Comparison of ENCODE assay signal across 11 mouse cellular contexts in genomic region chr15:88561058-88561730, GRCm38 (mm10). TPM values are rescaled to one million over a fixed set of nuclear protein-coding genes. Genes with fewer than 3 reads are reported as not detected.
DNase-seq lines count a peak whose midpoint lies in the region; ATAC-seq and TF ChIP-seq lines count a peak whose summit lies in the region.
"Had no signal": no experiment of that assay in that cellular context is flagged by ENCODE, and none has a peak within 500 bp of the region (broad histone marks: within the 10 kb centered on the region; RNA-seq: fewer than 3 reads in every experiment).

No protein-coding gene starts in this region.

- no peak overlapping the region for H3K27ac ChIP-seq in gastrocnemius, adult 2 months
- H3K27ac ChIP-seq in midbrain, embryonic 10.5 days (replicated peaks): no peak overlapping the region
- H3K27ac ChIP-seq in lung, postnatal 0 days (ENCODE audit: low read length): no peak overlapping the region

- H3K9me3 ChIP-seq in E14TG2a.4 (ENCODE audit: low read length): peaks cover 19% of the 10 kb centered on the region
- no peaks in the 10 kb centered on the region for H3K9me3 ChIP-seq in midbrain, embryonic 10.5 days (replicated peaks)
- no peaks in the 10 kb centered on the region for H3K9me3 ChIP-seq in lung, postnatal 0 days (ENCODE audit: low read length)

- H3K4me3 ChIP-seq in gastrocnemius, adult 2 months: no peak overlapping the region
- no peak overlapping the region for H3K4me3 ChIP-seq in E14TG2a.4 (replicated peaks; ENCODE audit: low read length)
- H3K4me3 ChIP-seq in midbrain, embryonic 10.5 days: peak overlapping the region; percentile 37
- H3K4me3 ChIP-seq in lung, postnatal 0 days (ENCODE audit: low read depth, low read length): no peak overlapping the region

- H3K4me2 ChIP-seq in lung, postnatal 0 days (replicated peaks; ENCODE audit: low read depth, low read length): no peak overlapping the region

- 8% methylated on average over 22 of the region's 22 CpGs for WGBS in midbrain, embryonic 10.5 days
- WGBS in lung, postnatal 0 days: 4% methylated on average over 22 of the region's 22 CpGs

- no peak for ATAC-seq in lung, postnatal 0 days

- no peaks in the 10 kb centered on the region for H3K36me3 ChIP-seq in E14TG2a.4 (ENCODE audit: insufficient read depth, low read length)
- H3K36me3 ChIP-seq in midbrain, embryonic 10.5 days: no peaks in the 10 kb centered on the region
- no peaks in the 10 kb centered on the region for H3K36me3 ChIP-seq in lung, postnatal 0 days (ENCODE audit: insufficient read depth, low read length)

- H3K9ac ChIP-seq in lung, postnatal 0 days (replicated peaks; ENCODE audit: low read depth): no peak overlapping the region

- no peak for DNase-seq in gastrocnemius, adult 2 months
- no peak for DNase-seq in gastrocnemius, postnatal 10 days
- peak; percentile 57 for DNase-seq in embryo, embryonic 9.5 days (ENCODE audit: extremely low spot score)
- DNase-seq in midbrain, embryonic 10.5 days (ENCODE audit: low spot score): peak; percentile 29
- no peak for DNase-seq in urinary bladder, postnatal 36 days (ENCODE audit: low spot score in 2 of 2)
- no peak for DNase-seq in lung, postnatal 0 days (ENCODE audit: low spot score)
- DNase-seq in gastrocnemius, postnatal 36 days: no peak
- DNase-seq: lung, adult 2 months had no signal

- peak; percentile 35 for TF ChIP-seq CTCF in gastrocnemius, adult 2 months (IDR thresholded peaks at IDR 0.05)
- peak; percentile 50 for TF ChIP-seq CTCF in E14TG2a.4 (conservative IDR thresholded peaks at IDR 0.05; ENCODE audit: low read length)
- TF ChIP-seq CTCF in lung, postnatal 0 days (IDR thresholded peaks at IDR 0.05): no peak

- 0 out of 2 replicates have a peak, but pooled peaks cover 3% of the 10 kb centered on the region for H3K27me3 ChIP-seq in E14TG2a.4 (ENCODE audit: insufficient read depth, low read length)
- H3K27me3 ChIP-seq in midbrain, embryonic 10.5 days (ENCODE audit: low read depth, poor library complexity, severe bottlenecking): 0 out of 2 replicates have a peak, but pooled peaks cover 12% of the 10 kb centered on the region
- H3K27me3 ChIP-seq in lung, postnatal 0 days (replicated peaks; ENCODE audit: insufficient read depth, low read length): no peaks in the 10 kb centered on the region

- intact Hi-C loops in gastrocnemius, adult 2 months (cut with DNase I): no loop called here
- intact Hi-C loops in gastrocnemius, postnatal 36 days (cut with DNase I): no loop called here

- peaks cover 14% of the 10 kb centered on the region for H3K4me1 ChIP-seq in E14TG2a.4 (replicated peaks; ENCODE audit: low read depth, low read length)
- H3K4me1 ChIP-seq in midbrain, embryonic 10.5 days: peaks cover 15% of the 10 kb centered on the region
- no peaks in the 10 kb centered on the region for H3K4me1 ChIP-seq in lung, postnatal 0 days (ENCODE audit: insufficient read depth, low read depth, low read length)

- TF ChIP-seq EP300 in lung, postnatal 0 days (IDR thresholded peaks at IDR 0.05): no peak

RNA-seq across cellular contexts. Expression of gene Zdhhc25, which starts 38.9 kb away (rescaled TPM):
- not detected for total RNA-seq in gastrocnemius, adult 2 months (2021)
- not detected for total RNA-seq in gastrocnemius, postnatal 10 days (2021)
- polyA plus RNA-seq in midbrain, embryonic 10.5 days (2016; fragmentation: Nextera tagmentation; extraction: Ambion mirVana): not detected in 2 replicates
- not detected in 2 replicates for polyA plus RNA-seq in lung, postnatal 0 days (2015; fragmentation: Nextera tagmentation; extraction: Ambion mirVana)
- not detected for total RNA-seq in gastrocnemius, postnatal 36 days (2021)
- total RNA-seq: hematopoietic stem cell, adult 5-6 weeks had no signal
- polyA plus RNA-seq: lung, adult 2 months; spleen, adult 2 months had no signal

Comparison
In these comparisons a context has a peak if more than half of its experiments do, and no peak if none do; other contexts are left out.
1. DNase-seq: peak in embryo, embryonic 9.5 days (single experiment) and midbrain, embryonic 10.5 days (single experiment); none in gastrocnemius, adult 2 months (single experiment), gastrocnemius, postnatal 10 days (single experiment), urinary bladder, postnatal 36 days (0 of 2), lung, postnatal 0 days (single experiment) and gastrocnemius, postnatal 36 days (0 of 2).